Mouse (Mus musculus): ENCODE data around the gene Pqlc3.
A peak's percentile ranks its signal among the peaks of the same experiment; 100 is the strongest.

DNA sequence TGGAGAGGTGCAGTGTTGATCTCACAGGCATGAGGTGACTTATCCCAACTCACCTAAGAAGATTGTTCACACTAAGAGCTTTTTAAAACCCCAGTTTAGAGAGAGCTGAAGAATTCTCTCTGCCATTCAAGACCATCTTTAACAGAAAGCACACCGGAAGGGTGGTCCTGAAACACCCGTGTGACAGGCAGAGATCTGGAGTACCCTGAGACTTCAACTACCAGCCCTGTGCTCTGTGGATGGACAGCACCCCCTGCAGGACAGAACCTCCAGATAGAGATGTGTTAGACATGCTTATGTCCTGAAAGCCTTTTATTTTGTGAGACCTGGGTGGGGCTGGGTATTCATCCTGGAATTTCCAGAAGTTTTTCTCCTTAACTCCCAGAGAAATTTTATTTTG is 34.9 kb upstream of the Pqlc3 start:
- TF ChIP-seq POLR2A (IDR thresholded peaks at IDR 0.05; ENCODE audit: insufficient read depth, low read depth, low read length), result no peak
- TF ChIP-seq CTCF (IDR thresholded peaks at IDR 0.05), result peak; percentile 57

Measured in heart, adult 2 months (tissue).